Mouse (Mus musculus) MEL (cell line): Measurements from ENCODE around the gene Slc25a33. TPM values are rescaled to one million over a fixed set of nuclear protein-coding genes. Genes with fewer than 3 reads are reported as not detected.

Experiments
- DNase-seq: peaks from one replicate; pipeline ENCODE4 v3.0.0; 2011; ENCODE audit warnings: low read depth, low spot score
- H3K27ac ChIP-seq: 2 replicates; pipeline ENCODE4 v1.5.1; 2012; ENCODE audit warnings: low read depth, mild to moderate bottlenecking, control low read depth, low read length, moderate library complexity; ENCODE audit not compliant: control insufficient read depth
- H3K27me3 ChIP-seq, 2 experiments: fragments of 150-350 bp in 1 of 2; sonication (generic) in 1 of 2; 2 replicates each; pipeline ENCODE4 v1.6.1; 2012; ENCODE audit warnings: low read length in 2 of 2, mild to moderate bottlenecking in 2 of 2, improper control_type of control experiment in 1 of 2, moderate library complexity in 1 of 2; ENCODE audit not compliant: insufficient read depth in 2 of 2, control insufficient read depth in 1 of 2
- H3K36me3 ChIP-seq, 2 experiments: 2 replicates each; pipeline ENCODE4 v1.6.1; 2012 to 2014; ENCODE audit warnings: low read length in 2 of 2, improper control_type of control experiment in 1 of 2, inconsistent platforms in 1 of 2, mild to moderate bottlenecking in 1 of 2; ENCODE audit not compliant: insufficient read depth in 2 of 2, control insufficient read depth in 1 of 2
- H3K4me1 ChIP-seq, 2 experiments: fragments of 150-350 bp in 1 of 2; sonication (generic) in 1 of 2; 2 replicates each; pipeline ENCODE4 v1.6.1; 2012; ENCODE audit warnings: low read length in 2 of 2, improper control_type of control experiment in 1 of 2, mild to moderate bottlenecking in 1 of 2; ENCODE audit not compliant: insufficient read depth in 2 of 2, control insufficient read depth in 1 of 2
- H3K4me3 ChIP-seq, 2 experiments: fragments of 150-350 bp in 1 of 2; sonication (generic) in 1 of 2; 2 replicates each; pipeline ENCODE4 v1.5.1; 2012; ENCODE audit warnings: low read depth in 2 of 2, low read length in 2 of 2, mild to moderate bottlenecking in 2 of 2, moderate library complexity in 2 of 2, control low read depth in 1 of 2, improper control_type of control experiment in 1 of 2; ENCODE audit not compliant: control insufficient read depth in 1 of 2, insufficient read depth in 1 of 2
- H3K79me2 ChIP-seq: 2 replicates; pipeline ENCODE4 v1.6.1; 2012; ENCODE audit warnings: mild to moderate bottlenecking, low read length, moderate library complexity; ENCODE audit not compliant: control insufficient read depth, poor library complexity, insufficient read depth
- H3K9ac ChIP-seq: 2 replicates; pipeline ENCODE4 v1.6.1; 2012; ENCODE audit warnings: low read depth, mild to moderate bottlenecking, control low read depth, low read length, moderate library complexity; ENCODE audit not compliant: control insufficient read depth, poor library complexity, severe bottlenecking
- H3K9me3 ChIP-seq: fragments of 150-350 bp; sonication (generic); replicated peaks from 2 replicates; pipeline ENCODE4 v1.6.1; 2012; ENCODE audit warnings: mild to moderate bottlenecking, low read length, improper control_type of control experiment, moderate library complexity; ENCODE audit not compliant: insufficient read depth
- CTCF ChIP-seq, 3 experiments: IDR thresholded peaks in 2 of 3; conservative IDR thresholded peaks in 1 of 3; 2 replicates each; pipeline ENCODE4 v1.5.1; 2011 to 2012; ENCODE audit warnings: low read length in 3 of 3, low read depth in 2 of 3, mild to moderate bottlenecking in 2 of 3, improper control_type of control experiment in 1 of 3, inconsistent platforms in 1 of 3, mixed read lengths in 1 of 3, moderate library complexity in 1 of 3; ENCODE audit not compliant: control insufficient read depth in 1 of 3, insufficient read depth in 1 of 3, poor library complexity in 1 of 3, severe bottlenecking in 1 of 3
- ELF1 ChIP-seq: IDR thresholded peaks from 2 replicates; pipeline ENCODE4 v1.6.1; 2014; ENCODE audit warnings: low read depth, mild to moderate bottlenecking, inconsistent platforms, low read length, improper control_type of control experiment, moderate library complexity
- ETS1 ChIP-seq: IDR thresholded peaks from 2 replicates; pipeline ENCODE4 v1.6.1; 2012; ENCODE audit warnings: low read depth, mild to moderate bottlenecking, inconsistent platforms, low read length, improper control_type of control experiment, moderate library complexity
- MEF2A ChIP-seq: IDR thresholded peaks from 2 replicates; pipeline ENCODE4 v1.6.1; 2014; ENCODE audit warnings: low read depth, mild to moderate bottlenecking, inconsistent platforms, low read length, improper control_type of control experiment; ENCODE audit not compliant: poor library complexity, insufficient replicate concordance, severe bottlenecking; ENCODE audit errors: extremely low read depth
- MYB ChIP-seq: IDR thresholded peaks from 2 replicates; pipeline ENCODE4 v1.6.1; 2011; ENCODE audit warnings: mild to moderate bottlenecking, low read depth, low read length, improper control_type of control experiment
- MYC ChIP-seq: IDR thresholded peaks from 2 replicates; pipeline ENCODE4 v1.6.1; 2011; ENCODE audit warnings: low read depth, mild to moderate bottlenecking, low read length, improper control_type of control experiment, moderate library complexity
- NELFE ChIP-seq: IDR thresholded peaks from 2 replicates; pipeline ENCODE4 v1.6.1; 2011; ENCODE audit warnings: low read depth, low read length, improper control_type of control experiment
- POLR2AphosphoS2 ChIP-seq: IDR thresholded peaks from 2 replicates; pipeline ENCODE4 v1.6.1; 2011; ENCODE audit warnings: low read length, improper control_type of control experiment
- POLR2AphosphoS5 ChIP-seq: IDR thresholded peaks from 2 replicates; pipeline ENCODE4 v1.6.1; 2012; ENCODE audit warnings: low read depth, borderline replicate concordance, mild to moderate bottlenecking, inconsistent platforms, low read length, moderate library complexity, mixed read lengths
- RAD21 ChIP-seq: IDR thresholded peaks from 2 replicates; pipeline ENCODE4 v1.6.1; 2011; ENCODE audit warnings: mild to moderate bottlenecking, low read depth, low read length, improper control_type of control experiment
- RCOR1 ChIP-seq: IDR thresholded peaks from 2 replicates; pipeline ENCODE4 v1.6.1; 2012; ENCODE audit warnings: low read depth, mild to moderate bottlenecking, inconsistent platforms, low read length, improper control_type of control experiment
- SMC3 ChIP-seq: IDR thresholded peaks from 2 replicates; pipeline ENCODE4 v1.6.1; 2011; ENCODE audit warnings: low read depth, low read length, improper control_type of control experiment
- TBP ChIP-seq: IDR thresholded peaks from 2 replicates; pipeline ENCODE4 v1.8.0; 2011; ENCODE audit warnings: low read depth, low read length, improper control_type of control experiment
- TCF12 ChIP-seq: IDR thresholded peaks from 2 replicates; pipeline ENCODE4 v1.6.1; 2014; ENCODE audit warnings: low read depth, mild to moderate bottlenecking, inconsistent platforms, low read length, improper control_type of control experiment, moderate library complexity
- polyA plus RNA-seq, 2 experiments: library from polyadenylated mRNA; stranded (reverse) in 1 of 2; unstranded in 1 of 2; fragments of >175 nt in 1 of 2; fragments of >200 nt in 1 of 2; gene quantifications; 2 replicates each; pipeline versions ENCODE4 v1.2.1 to v1.2.4; 2012; ENCODE audit warnings: low replicate concordance in 2 of 2, low read depth in 1 of 2; ENCODE audit not compliant: insufficient read length in 2 of 2, insufficient read depth in 1 of 2, missing spikeins in 1 of 2
- total RNA-seq: library from RNA; depleted of rRNA; stranded (reverse); fragments of 300-350 nt; gene quantifications from 2 replicates; pipeline ENCODE4 v1.2.3, GENCODE M21; 2012

Gene Slc25a33
- total and polyA plus RNA-seq, 3 experiments, result 20.6 to 103 (median 24.8) TPM

DNA sequence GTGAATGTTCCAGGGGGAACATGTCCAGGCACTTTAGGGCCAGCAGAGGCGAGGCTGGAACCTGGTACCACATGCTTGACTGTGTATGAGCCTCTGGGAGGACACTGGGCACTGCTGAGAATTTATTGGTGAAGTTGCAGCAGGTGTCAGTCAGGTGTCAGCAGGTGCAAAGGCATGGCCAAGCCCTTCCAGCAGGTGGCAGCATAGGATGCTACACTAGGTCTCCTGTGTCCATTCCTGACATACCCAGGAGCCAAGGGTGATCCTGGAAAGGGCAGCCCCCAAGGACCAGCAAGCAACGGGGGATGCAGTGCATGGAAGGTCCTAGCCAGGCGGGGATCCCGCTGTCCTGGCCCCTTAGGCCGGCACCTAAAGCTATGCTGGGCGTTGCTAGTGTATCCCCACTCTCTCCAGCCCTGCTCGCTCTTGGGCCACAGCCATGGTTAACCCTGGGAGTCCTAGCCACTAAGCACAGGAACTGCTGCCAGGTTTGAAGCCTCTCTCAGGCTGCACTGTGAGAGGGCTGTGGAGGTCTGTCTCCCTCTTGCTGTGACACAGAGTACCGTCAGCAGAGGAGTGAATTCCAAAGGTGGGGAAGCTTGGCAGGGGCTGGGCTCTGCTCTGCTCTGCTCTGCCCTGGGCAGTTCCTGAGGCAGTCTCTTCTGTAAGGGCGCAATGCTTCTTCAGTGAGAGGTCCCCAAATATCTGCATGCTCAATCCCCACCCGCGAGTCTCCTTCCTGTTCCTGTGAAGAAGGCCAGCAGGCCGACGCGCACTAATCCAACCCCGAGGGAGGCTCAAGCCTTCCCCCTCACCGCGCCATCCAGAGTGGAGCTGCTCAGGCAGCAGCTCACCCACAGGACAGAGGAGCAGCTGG is 50.0 kb downstream of the Slc25a33 start:
- Histone ChIP-seq H3K36me3 (peaks cover 0 to 4% of the 10 kb centered on the region in 2 experiments; a peak in 1 of 4 replicates), H3K4me1 (no peaks in the 10 kb centered on the region), H3K4me3 (no peak overlapping the region), H3K79me2 (no peaks in the 10 kb centered on the region), H3K27ac (no peak overlapping the region), H3K27me3 (no peaks in the 10 kb centered on the region), H3K9ac (no peak overlapping the region), H3K9me3 (no peaks in the 10 kb centered on the region)
- TF ChIP-seq CTCF (IDR thresholded peaks at IDR 0.05 in 2 of 3, conservative IDR thresholded peaks at IDR 0.05 in 1 of 3; ENCODE audit: control insufficient read depth in 1 of 3, insufficient read depth in 1 of 3, low read depth in 2 of 3, low read length in 3 of 3, poor library complexity in 1 of 3, severe bottlenecking in 1 of 3), result peak; percentile 63 to 76 (median 74)
- TF ChIP-seq SMC3, result peak; percentile 37; the same call in 1 of the 2 replicates
- TF ChIP-seq MEF2A, result no peak
- peak; percentile 18; the same call in 1 of the 2 replicates for TF ChIP-seq RAD21
- TF ChIP-seq NELFE, result no peak
- no peak for DNase-seq

DNA sequence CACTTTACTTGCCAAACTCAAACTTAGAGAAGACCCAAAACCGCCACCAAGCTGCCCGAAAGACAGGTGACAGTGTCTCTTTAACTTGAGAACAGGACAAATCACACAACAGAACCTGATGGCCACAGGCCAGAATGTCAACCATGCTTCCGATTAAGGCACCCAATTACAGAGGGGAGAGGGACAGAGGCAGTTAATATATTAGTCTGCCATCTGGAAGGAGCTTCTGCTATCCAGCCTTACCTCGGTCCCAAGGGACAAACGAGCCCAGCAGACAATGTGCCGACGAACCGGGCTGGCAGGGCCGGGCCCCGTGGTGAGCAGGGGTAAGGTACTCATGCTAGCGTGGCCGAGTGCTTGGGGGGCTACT is 51.1 kb downstream of the Slc25a33 start:
- no peak for DNase-seq
- TF ChIP-seq MYB (no peak), TBP (no peak), ETS1 (no peak), POLR2AphosphoS2 (no peak), CTCF (IDR thresholded peaks at IDR 0.05 in 2 of 3, conservative IDR thresholded peaks at IDR 0.05 in 1 of 3; ENCODE audit: control insufficient read depth in 1 of 3, insufficient read depth in 1 of 3, low read depth in 2 of 3, low read length in 3 of 3, poor library complexity in 1 of 3, severe bottlenecking in 1 of 3) (no peak), MYC (no peak), POLR2AphosphoS5 (no peak), RCOR1 (no peak), TCF12 (no peak), ELF1 (no peak)
- H3K9me3 ChIP-seq, result no peaks in the 10 kb centered on the region
- H3K79me2 ChIP-seq, result no peaks in the 10 kb centered on the region
- no peak overlapping the region for H3K4me3 ChIP-seq
- H3K27ac ChIP-seq, result no peak overlapping the region
- no peaks in the 10 kb centered on the region for H3K4me1 ChIP-seq
- no peak overlapping the region for H3K9ac ChIP-seq
- H3K36me3 ChIP-seq, result peaks cover 0 to 4% of the 10 kb centered on the region in 2 experiments; a peak in 1 of 4 replicates
- no peaks in the 10 kb centered on the region for H3K27me3 ChIP-seq
